ENCODE assay signal across 8 mouse cellular contexts in the genomic region with DNA sequence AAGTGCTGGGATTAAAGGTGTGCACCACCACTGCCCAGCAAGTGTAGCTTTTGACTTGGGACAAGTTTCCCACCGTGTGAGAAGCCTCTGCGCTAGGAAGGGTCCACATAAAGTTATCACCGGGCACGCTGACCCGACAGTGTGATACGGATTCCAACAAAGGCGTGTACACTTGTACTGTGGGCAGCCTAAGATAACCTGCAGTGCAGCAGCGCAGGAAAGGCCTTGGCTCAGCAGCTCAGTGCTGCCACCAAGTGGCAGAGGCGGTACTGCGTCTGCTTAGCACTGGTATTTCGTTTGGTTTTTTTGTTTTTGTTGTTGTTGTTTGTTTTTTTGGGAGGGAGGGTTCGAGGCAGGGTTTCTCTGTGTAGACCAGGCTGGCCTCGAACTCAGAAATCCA.
DNase-seq lines count a peak whose midpoint lies in the region; ATAC-seq and TF ChIP-seq lines count a peak whose summit lies in the region.
"Had no signal": no experiment of that assay in that cellular context is flagged by ENCODE, and none has a peak within 500 bp of the region (broad histone marks: within the 10 kb centered on the region; RNA-seq: fewer than 3 reads in every experiment).

No protein-coding gene starts in this region.

- no peaks in the 10 kb centered on the region for H3K36me3 ChIP-seq in G1E (replicated peaks)

- no peak overlapping the region for H3K4me3 ChIP-seq in G1E (ENCODE audit: low read depth, low read length)
- H3K4me3 ChIP-seq: limb, embryonic 12.5 days had no signal

- peak; percentile 55 for ATAC-seq in G1E (ENCODE audit: extremely low read depth, insufficient number of reproducible peaks, low FRiP score, poor library complexity, severe bottlenecking)

- H3K4me1 ChIP-seq in G1E (ENCODE audit: insufficient read depth, low read depth, low read length): no peaks in the 10 kb centered on the region

- H3K27me3 ChIP-seq in G1E (ENCODE audit: insufficient read depth, low read length): peaks cover 11% of the 10 kb centered on the region; the same call in 1 of the 2 replicates
- H3K27me3 ChIP-seq: limb, embryonic 12.5 days had no signal

- intact Hi-C loops in heart, postnatal 10 days (cut with DNase I): loop anchor here (2.0 to 5.0 kb wide), 3 partner anchors 19 to 91 kb away; a partner anchor contains a TSS

- TF ChIP-seq CTCF in G1E (IDR thresholded peaks at IDR 0.05; ENCODE audit: low read depth, low read length): peak; percentile 99

- peak; percentile 43 for DNase-seq in G1E (ENCODE audit: low spot score)
- DNase-seq in adrenal gland, postnatal 10 days: peak; percentile 86
- DNase-seq in embryo, embryonic 9.5 days (ENCODE audit: extremely low spot score): peak; percentile 65
- peak; percentile 68 to 86 for DNase-seq in heart, postnatal 10 days
- peak; percentile 43 for DNase-seq in layer of hippocampus, adult 9-11 months
- peak; percentile 50 for DNase-seq in lung, postnatal 25 days (ENCODE audit: low spot score)
- DNase-seq in retina, adult 2 months (ENCODE audit: low read depth, low spot score): peak; percentile 34

- no peaks in the 10 kb centered on the region for H3K9me3 ChIP-seq in G1E (replicated peaks)
- H3K9me3 ChIP-seq: limb, embryonic 12.5 days had no signal

Comparison
In these comparisons a context has a peak if more than half of its experiments do, and no peak if none do; other contexts are left out.
1. DNase-seq: peak in every context shown above with its lines; median percentile 86 in adrenal gland, postnatal 10 days; 77 in heart, postnatal 10 days; 65 in embryo, embryonic 9.5 days; 50 in lung, postnatal 25 days; 43 in G1E; 43 in layer of hippocampus, adult 9-11 months; 34 in retina, adult 2 months.